Mouse (Mus musculus) NIH3T3 (cell line): Measurements from ENCODE around the gene Dst.

Experiments
- DNase-seq: peaks from one replicate; pipeline ENCODE4 v3.0.0-alpha.2; 2012; ENCODE audit warnings: low read depth

The Dst gene

GRCm38 (mm10) chr1:34178022-34178727, 270.1 kb downstream of the Dst start:
- DNase-seq, result no peak

GRCm38 (mm10) chr1:34179756-34180155, 271.7 kb downstream of the Dst start:
- no peak for DNase-seq

- DNase-seq, result no peak
Observed at GRCm38 (mm10) chr1:34182406-34183249, 274.6 kb downstream of the Dst start.

- no peak for DNase-seq
Observed at GRCm38 (mm10) chr1:34183250-34183926, 275.4 kb downstream of the Dst start.

GRCm38 (mm10) chr1:34184266-34184665, 276.2 kb downstream of the Dst start:
- peak; percentile 59 for DNase-seq

- DNase-seq, result peak; percentile 24
Observed at GRCm38 (mm10) chr1:34186033-34186432, 278.0 kb downstream of the Dst start.

- DNase-seq, result no peak
Observed at GRCm38 (mm10) chr1:34187501-34187900, 279.5 kb downstream of the Dst start.

- DNase-seq, result no peak
Observed at GRCm38 (mm10) chr1:34188721-34189236, 280.8 kb downstream of the Dst start.

- no peak for DNase-seq
Observed at GRCm38 (mm10) chr1:34189318-34189717, 281.3 kb downstream of the Dst start.

GRCm38 (mm10) chr1:34189970-34190369, 281.9 kb downstream of the Dst start:
- DNase-seq, result peak; percentile 74

- no peak for DNase-seq
Observed at GRCm38 (mm10) chr1:34192174-34192573, 284.1 kb downstream of the Dst start.

GRCm38 (mm10) chr1:34200791-34201190, 292.8 kb downstream of the Dst start:
- DNase-seq, result no peak

GRCm38 (mm10) chr1:34201483-34201882, 293.5 kb downstream of the Dst start:
- peak; percentile 83 for DNase-seq

GRCm38 (mm10) chr1:34211704-34212103, 303.7 kb downstream of the Dst start:
- DNase-seq, result no peak

GRCm38 (mm10) chr1:34216456-34216855, 308.4 kb downstream of the Dst start:
- DNase-seq, result no peak

GRCm38 (mm10) chr1:34218323-34218722, 310.3 kb downstream of the Dst start:
- peak; percentile 88 for DNase-seq

GRCm38 (mm10) chr1:34218801-34219200, 310.8 kb downstream of the Dst start:
- no peak for DNase-seq

GRCm38 (mm10) chr1:34220094-34220601, 312.1 kb downstream of the Dst start:
- no peak for DNase-seq

GRCm38 (mm10) chr1:34223866-34224265, 315.8 kb downstream of the Dst start:
- DNase-seq, result no peak

GRCm38 (mm10) chr1:34227676-34228075, 319.7 kb downstream of the Dst start:
- DNase-seq, result no peak

GRCm38 (mm10) chr1:34231041-34231440, 323.0 kb downstream of the Dst start:
- no peak for DNase-seq

- peak; percentile 89 for DNase-seq
Observed at GRCm38 (mm10) chr1:34236254-34236723, 328.3 kb downstream of the Dst start.
